8 mouse cellular contexts compared by ENCODE assay signal in genomic region chr9:35111941-35112595, GRCm38 (mm10). TPM values are rescaled to one million over a fixed set of nuclear protein-coding genes. Genes with fewer than 3 reads are reported as not detected.
DNase-seq lines count a peak whose midpoint lies in the region; ATAC-seq lines count a peak whose summit lies in the region.

No protein-coding gene starts in this region.

- ATAC-seq in forebrain, embryonic 11.5 days (replicated peaks; ENCODE audit: low FRiP score) = peak; percentile 13; the same call in 1 of the 2 replicates
- ATAC-seq in liver, embryonic 15.5 days (ENCODE audit: insufficient read depth) = no peak

- H3K9me3 ChIP-seq in forebrain, embryonic 11.5 days (ENCODE audit: control insufficient read depth, low read length) = no peaks in the 10 kb centered on the region
- H3K9me3 ChIP-seq in liver, embryonic 15.5 days (replicated peaks) = no peaks in the 10 kb centered on the region

- H3K4me2 ChIP-seq in forebrain, embryonic 11.5 days (ENCODE audit: low read depth, low read length, severe bottlenecking) = peak overlapping the region; percentile 19; the same call in 1 of the 2 replicates
- peak overlapping the region; percentile 32 for H3K4me2 ChIP-seq in liver, embryonic 15.5 days

- no peaks in the 10 kb centered on the region for H3K36me3 ChIP-seq in forebrain, embryonic 11.5 days (ENCODE audit: control insufficient read depth, insufficient read depth, low read length)
- peaks cover 37% of the 10 kb centered on the region for H3K36me3 ChIP-seq in liver, embryonic 15.5 days (replicated peaks)

- no peak overlapping the region for H3K27ac ChIP-seq in forebrain, embryonic 11.5 days (ENCODE audit: low read depth, low read length)
- peak overlapping the region; percentile 76 for H3K27ac ChIP-seq in liver, embryonic 15.5 days (replicated peaks)

- 21% methylated on average over 19 of the region's 19 CpGs for WGBS in forebrain, embryonic 11.5 days
- 65% methylated on average over 19 of the region's 19 CpGs for WGBS in liver, embryonic 15.5 days (ENCODE audit: insufficient replicate concordance)

- no peaks in the 10 kb centered on the region for H3K27me3 ChIP-seq in forebrain, embryonic 11.5 days (ENCODE audit: control insufficient read depth, insufficient read depth, low read length)
- no peaks in the 10 kb centered on the region for H3K27me3 ChIP-seq in liver, embryonic 15.5 days

- intact Hi-C loops in heart, postnatal 10 days (cut with DNase I) = loop anchor here (2.0 kb wide), 1 partner anchor 61 kb away; no protein-coding TSS in a partner anchor

- DNase-seq in right cerebral cortex, postnatal 14 days = peak; percentile 14
- DNase-seq in right cerebral cortex, postnatal 36 days (ENCODE audit: low spot score in 2 of 2) = no peak
- peak; percentile 64 for DNase-seq in forebrain, embryonic 11.5 days (ENCODE audit: low spot score)
- peak; percentile 65 for DNase-seq in heart, postnatal 10 days
- DNase-seq in ovary, postnatal 36 days (ENCODE audit: low spot score) = peak; percentile 69
- DNase-seq in layer of hippocampus, postnatal 14 days (ENCODE audit: low spot score in 2 of 2) = no peak
- DNase-seq in frontal cortex, postnatal 25 days (ENCODE audit: low spot score in 2 of 2) = no peak

- peak overlapping the region; percentile 24; the same call in 1 of the 2 replicates for H3K9ac ChIP-seq in forebrain, embryonic 11.5 days (ENCODE audit: low read length)
- peak overlapping the region; percentile 15; the same call in 1 of the 2 replicates for H3K9ac ChIP-seq in liver, embryonic 15.5 days

- no peaks in the 10 kb centered on the region; the same call in 1 of the 2 replicates for H3K4me1 ChIP-seq in forebrain, embryonic 11.5 days (replicated peaks; ENCODE audit: control insufficient read depth, insufficient read depth, low read length)
- H3K4me1 ChIP-seq in liver, embryonic 15.5 days (replicated peaks) = peaks cover 96% of the 10 kb centered on the region

- no peak overlapping the region for H3K4me3 ChIP-seq in forebrain, embryonic 11.5 days (ENCODE audit: low read depth, low read length)
- 0 out of 2 replicates have a peak overlapping the region, but pooled peaks have one; percentile 2 for H3K4me3 ChIP-seq in liver, embryonic 15.5 days (replicated peaks)

RNA-seq across cellular contexts. Expression of gene St3gal4, which starts 7.0 kb away (rescaled TPM):
- polyA plus RNA-seq in forebrain, embryonic 11.5 days (2014; fragmentation: Nextera tagmentation; extraction: Ambion mirVana) = 13.3 and 14.4 TPM in 2 replicates
- 10 to 100 TPM; 33.9 to 43.2 TPM for total RNA-seq in heart, postnatal 10 days (2021)
- 24.2 and 24.7 TPM in 2 replicates for polyA plus RNA-seq in liver, embryonic 15.5 days (2015; fragmentation: Nextera tagmentation; extraction: Ambion mirVana)
- 10 to 100 TPM; 26.5 to 28.6 TPM for total RNA-seq in layer of hippocampus, postnatal 14 days (2021)

Comparison
In these comparisons a context has a peak if more than half of its experiments do, and no peak if none do; other contexts are left out.
1. DNase-seq: peak in right cerebral cortex, postnatal 14 days (single experiment), forebrain, embryonic 11.5 days (single experiment), heart, postnatal 10 days (2 of 2) and ovary, postnatal 36 days (single experiment); none in right cerebral cortex, postnatal 36 days (0 of 2), layer of hippocampus, postnatal 14 days (0 of 2) and frontal cortex, postnatal 25 days (0 of 2).